Mouse (Mus musculus) layer of hippocampus, postnatal 25 days (tissue): ENCODE data around the gene Fbxl20. TPM values are rescaled to one million over a fixed set of nuclear protein-coding genes. Genes with fewer than 3 reads are reported as not detected.

ENCODE experiments used
- DNase-seq, 2 experiments: peaks; one replicate each; pipeline ENCODE4 v3.0.0; 2022; ENCODE audit warnings: mixed read lengths in 2 of 2, low spot score in 1 of 2; ENCODE audit errors: extremely low spot score in 1 of 2
- total RNA-seq, 2 experiments: library from RNA; stranded (reverse); gene quantifications; 2 replicates each; pipeline ENCODE4 v1.2.3; 2021

Gene Fbxl20
- total RNA-seq, 2 experiments from 2014 or later: 32.4 to 32.9 TPM

DNA sequence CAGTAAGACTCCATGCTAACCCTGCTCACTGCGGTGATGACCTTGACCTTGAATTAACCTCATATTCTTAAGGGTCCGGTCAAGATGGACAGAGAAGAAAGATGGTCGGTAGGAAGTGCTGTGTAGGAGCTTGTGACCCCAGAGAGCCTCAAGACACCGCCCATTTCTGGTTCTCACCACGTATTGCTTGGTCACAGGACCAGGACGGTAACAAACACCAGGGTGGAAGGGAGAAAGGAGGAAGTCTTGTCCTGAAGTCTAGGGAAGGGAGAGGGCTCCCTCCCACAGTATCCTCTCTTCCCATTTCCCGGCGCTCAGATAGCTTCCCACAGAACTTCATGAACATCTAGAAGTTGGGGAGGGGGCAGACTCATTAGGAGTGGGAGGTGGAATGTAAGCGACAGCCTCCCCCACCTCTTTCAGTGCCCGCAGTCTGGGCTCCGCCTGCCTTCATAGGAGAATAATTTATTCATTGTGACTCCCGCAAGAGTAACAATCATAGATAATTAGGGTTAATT, 98.5 kb downstream of the Fbxl20 start:
- no peak for DNase-seq

DNA sequence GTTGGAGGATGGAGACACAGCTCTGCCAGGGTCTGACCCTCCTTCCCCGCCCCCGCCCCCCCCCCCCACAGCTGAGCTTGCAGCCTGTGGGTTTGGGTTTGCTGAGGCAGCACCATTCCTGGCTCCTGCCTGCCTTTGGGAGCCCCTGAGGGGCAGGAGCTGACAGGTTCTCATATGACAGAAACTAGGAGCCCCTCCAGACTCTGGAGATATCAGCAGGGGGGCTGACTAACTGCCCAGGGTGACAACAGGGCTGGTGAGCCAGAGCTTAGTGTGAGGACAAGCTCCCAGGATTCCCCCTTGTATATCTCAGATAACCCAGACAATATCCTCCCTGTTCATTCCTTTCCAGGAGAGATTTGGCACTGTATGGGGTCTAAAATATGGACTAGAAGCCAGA, 99.3 kb downstream of the Fbxl20 start:
- DNase-seq: no peak

DNA sequence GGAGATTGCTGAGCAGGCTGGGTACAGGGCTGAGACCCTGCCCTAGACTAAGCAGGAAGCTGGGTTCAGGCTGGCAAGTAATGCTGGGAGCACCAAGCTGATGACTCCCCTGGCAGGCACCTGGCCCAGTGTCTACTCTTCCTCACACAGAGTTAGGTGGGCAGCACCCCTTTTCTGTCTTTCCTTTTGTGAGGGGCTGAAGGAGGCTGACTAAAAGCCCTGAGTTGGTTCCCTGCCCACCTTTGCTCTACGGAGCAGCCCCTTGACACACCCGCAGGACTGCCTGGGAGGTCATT, 99.7 kb downstream of the Fbxl20 start:
- DNase-seq: no peak

DNA sequence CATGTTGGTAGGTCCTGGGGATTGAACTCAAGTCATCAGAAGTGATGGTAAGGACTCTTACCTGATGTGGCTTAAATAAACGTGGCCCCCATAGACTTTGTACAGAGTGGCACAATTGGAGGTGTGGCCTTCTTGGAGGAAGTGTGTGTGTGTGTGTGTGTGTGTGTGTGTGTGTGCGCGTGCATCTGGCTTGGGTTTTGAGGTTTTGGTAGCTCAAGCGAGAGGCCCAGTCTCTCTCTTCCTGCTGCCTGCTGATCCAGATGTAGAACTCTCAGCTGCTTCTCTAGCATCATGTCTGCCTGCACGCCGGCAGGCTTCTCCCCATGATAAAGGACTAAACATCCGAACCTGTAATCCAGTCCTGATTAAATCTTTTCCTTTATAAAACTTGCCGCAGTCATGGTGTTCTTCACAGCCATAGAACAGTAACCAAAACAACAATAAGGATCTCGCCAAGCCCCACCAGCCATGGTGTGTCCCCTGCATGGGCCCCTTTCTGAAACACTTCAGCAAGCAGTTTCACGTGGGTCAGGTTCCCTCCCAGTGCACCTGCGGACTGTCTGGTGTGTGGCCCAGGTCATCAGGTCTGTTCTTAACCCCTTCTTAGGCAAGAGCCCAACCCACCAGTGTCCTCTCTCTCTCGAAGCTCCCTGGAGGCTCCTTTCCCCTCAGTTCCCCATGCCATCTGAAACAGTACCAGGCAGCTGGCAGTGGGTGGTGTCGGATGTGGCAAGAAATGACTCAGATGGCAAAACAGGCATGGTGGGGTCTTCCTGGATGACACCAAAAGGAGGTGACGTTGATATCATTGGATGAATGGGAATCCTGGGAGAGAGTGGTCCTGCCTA, 100.3 kb downstream of the Fbxl20 start:
- DNase-seq: no peak

DNA sequence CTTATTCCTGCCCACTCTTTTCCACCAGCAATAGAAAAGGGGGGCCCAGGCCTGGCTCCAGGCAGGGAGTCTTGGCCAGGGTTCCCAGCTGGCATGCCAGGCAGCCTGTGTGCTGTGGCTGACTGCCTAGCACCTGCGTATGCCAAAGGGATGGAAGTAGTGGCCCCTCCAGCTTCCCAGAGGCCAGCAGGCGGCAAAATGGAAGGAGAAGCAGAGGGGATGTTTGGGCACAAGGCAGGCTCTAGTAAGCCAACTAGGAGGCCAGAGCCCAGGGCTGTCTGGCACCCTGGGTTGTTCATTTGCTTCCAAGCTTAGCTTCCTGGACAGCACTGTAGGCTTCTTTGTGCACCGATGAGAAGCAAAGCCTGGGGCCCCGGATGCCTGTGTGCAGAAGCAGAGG, 102.5 kb downstream of the Fbxl20 start:
- DNase-seq: peak in 1 of 2 experiments; percentile 54

DNA sequence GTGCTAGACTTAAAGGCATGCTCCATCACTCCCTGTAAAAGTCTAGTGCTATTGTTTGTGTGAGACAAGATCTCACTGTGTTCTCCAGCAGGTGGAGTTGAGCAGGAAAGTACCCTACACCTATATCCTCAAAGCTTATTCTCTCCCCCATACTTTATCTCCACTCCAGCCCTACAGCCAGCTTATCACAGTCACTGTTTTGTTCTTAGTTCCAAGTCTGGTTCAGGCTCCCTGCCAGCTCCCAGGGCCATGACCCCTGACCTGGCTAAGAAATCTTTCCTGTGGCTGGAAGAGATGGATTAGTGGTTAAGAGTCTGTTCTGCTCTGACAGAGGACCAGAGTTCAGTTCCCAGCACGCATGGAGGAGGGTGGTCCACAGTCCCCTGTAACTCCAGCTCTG, 103.7 kb downstream of the Fbxl20 start:
- DNase-seq: no peak

DNA sequence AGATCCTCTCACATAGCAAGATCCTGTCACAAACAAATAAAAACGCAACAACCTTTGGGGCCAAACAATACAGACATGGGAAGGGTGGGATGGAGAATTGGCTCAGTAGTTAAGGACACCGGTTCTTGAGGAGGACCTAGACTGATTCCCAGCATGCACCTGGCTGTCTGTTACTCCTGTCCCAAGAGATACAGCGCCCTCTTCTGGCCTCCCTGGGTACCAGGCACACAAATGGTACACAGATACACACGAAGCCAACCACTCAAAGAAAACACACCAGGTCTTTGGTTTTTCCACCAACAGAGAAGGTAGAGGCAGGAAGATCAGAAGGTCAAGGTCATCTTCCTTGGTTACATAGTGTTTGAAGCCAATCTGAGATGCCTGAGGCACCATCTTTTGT, 104.6 kb downstream of the Fbxl20 start:
- no peak for DNase-seq

- no peak for DNase-seq
Observed at GRCm38 (mm10) chr11:98044074-98044473, 106.1 kb downstream of the Fbxl20 start.

- DNase-seq: no peak
Observed at GRCm38 (mm10) chr11:98042741-98043140, 107.5 kb downstream of the Fbxl20 start.

DNA sequence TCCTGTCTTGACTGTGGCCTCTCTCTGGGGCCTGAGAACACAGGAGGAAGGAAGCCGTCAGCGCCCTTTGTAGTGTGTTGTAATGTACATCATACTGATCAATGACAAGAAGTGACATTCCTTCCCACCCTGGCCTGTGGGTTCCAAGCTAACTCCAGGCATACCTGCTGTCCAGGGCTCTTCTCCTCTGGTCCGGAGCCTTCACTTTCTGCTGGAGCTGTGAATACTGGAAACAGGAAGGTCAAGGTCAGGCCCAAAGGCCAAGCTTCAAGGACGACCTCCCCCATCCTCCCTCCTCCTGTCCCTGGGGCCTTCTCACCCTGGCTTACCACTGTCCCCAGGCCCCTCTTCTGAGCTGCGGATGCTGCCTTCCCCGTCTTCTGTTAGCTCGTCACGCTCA, 109.2 kb downstream of the Fbxl20 start:
- no peak for DNase-seq

- DNase-seq: no peak
Observed at GRCm38 (mm10) chr11:98037871-98038270, 112.3 kb downstream of the Fbxl20 start.

DNA sequence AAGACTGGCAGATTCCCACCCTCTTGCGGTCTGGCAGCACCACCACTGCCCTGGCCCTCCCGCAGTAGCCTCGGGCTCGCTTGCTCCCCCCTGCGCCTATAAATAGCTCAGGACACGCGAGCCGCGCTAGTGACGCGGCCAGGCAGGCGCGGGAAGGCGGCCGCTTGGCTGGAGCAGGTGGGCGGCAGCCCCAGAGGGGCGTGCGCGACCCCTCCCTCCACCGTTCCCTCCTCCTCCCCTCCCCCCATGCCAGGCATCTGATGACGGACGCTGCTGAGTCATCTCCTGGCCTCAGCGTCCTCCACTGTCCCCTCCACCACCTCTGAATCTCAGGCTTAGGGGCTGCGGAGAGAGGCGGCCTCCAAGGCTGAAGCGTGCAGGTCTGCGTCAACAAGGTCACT, 114.2 kb downstream of the Fbxl20 start:
- no peak for DNase-seq

DNA sequence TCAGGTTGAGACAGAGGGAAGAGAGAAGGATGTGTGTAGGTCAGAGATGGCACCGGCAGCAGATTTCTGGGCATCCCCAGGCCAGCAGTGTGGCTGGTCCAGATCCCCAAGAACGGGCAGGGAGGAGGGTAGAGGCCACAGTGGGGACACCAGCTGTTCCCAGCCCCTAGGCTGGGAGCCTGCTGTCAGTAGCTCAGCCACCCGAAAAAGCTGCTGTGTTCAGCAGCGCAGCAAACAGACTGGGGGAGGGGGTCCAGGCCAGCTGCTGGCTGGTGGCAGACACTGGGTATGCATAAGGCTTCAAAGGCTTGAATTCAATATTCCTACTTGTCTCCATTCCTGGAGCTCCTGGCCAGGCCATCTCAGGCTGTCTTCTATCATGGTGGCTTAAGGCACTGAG, 115.4 kb downstream of the Fbxl20 start:
- no peak for DNase-seq

GRCm38 (mm10) chr11:98034061-98034460, 116.1 kb downstream of the Fbxl20 start:
- DNase-seq: no peak

Other genes starting within 250 kb of the Fbxl20 start
- gene Plxdc1, start 164.0 kb downstream of the Fbxl20 start, total RNA-seq: 1 to 10 TPM; 8.2 to 9.1 TPM
- gene Arl5c, start 154.2 kb downstream of the Fbxl20 start, total RNA-seq: 1 to 10 TPM in 1 of 2 experiments, under 1 TPM in 1; 0.71 to 1.2 TPM
- 100 to 1,000 TPM; 138 to 144 TPM for gene Cacnb1, start 127.4 kb downstream of the Fbxl20 start, total RNA-seq
- 100 to 1,000 TPM; 567 to 626 TPM for gene Rpl19, start 123.7 kb downstream of the Fbxl20 start, total RNA-seq
- gene Stac2, start 96.9 kb downstream of the Fbxl20 start, total RNA-seq: 10 to 100 TPM; 42.4 to 46.9 TPM
- 10 to 100 TPM; 49.5 to 54.0 TPM for gene Med1, start 42.9 kb upstream of the Fbxl20 start, total RNA-seq
- 10 to 100 TPM; 32.2 to 41.0 TPM for gene Cdk12, start 52.7 kb upstream of the Fbxl20 start, total RNA-seq
- gene Neurod2, start 179.2 kb upstream of the Fbxl20 start, total RNA-seq: 100 to 1,000 TPM; 139 to 148 TPM
- 10 to 100 TPM; 45.4 to 49.9 TPM for gene Ppp1r1b, start 198.0 kb upstream of the Fbxl20 start, total RNA-seq
- gene Stard3, start 208.0 kb upstream of the Fbxl20 start, total RNA-seq: 10 to 100 TPM; 31.5 to 34.3 TPM
- gene Tcap, start 233.4 kb upstream of the Fbxl20 start, total RNA-seq: under 1 TPM; 0.66 to 0.76 TPM
- gene Pnmt, start 236.0 kb upstream of the Fbxl20 start, total RNA-seq: not detected